Mouse (Mus musculus) limb, embryonic 12.5 days (tissue): ENCODE results near the gene Serpind1. TPM values are rescaled to one million over a fixed set of nuclear protein-coding genes. Genes with fewer than 3 reads are reported as not detected.

Source experiments
- ATAC-seq: fragments of 200-750 bp; cut with Nextera tagmentation; 2 replicates; pipeline ENCODE4 v1.8.0; 2017; ENCODE audit warnings: low read depth, moderate TSS enrichment; ENCODE audit not compliant: insufficient number of reproducible peaks, insufficient read depth, low FRiP score, low TSS enrichment
- H3K27ac ChIP-seq: fragments of 300-500 bp; sonication (generic); 2 replicates; pipeline ENCODE4 v1.5.1; 2016; ENCODE audit warnings: mild to moderate bottlenecking, moderate library complexity
- H3K27me3 ChIP-seq: fragments of 300-500 bp; sonication (generic); 2 replicates; pipeline ENCODE4 v1.6.1; 2016; ENCODE audit warnings: mild to moderate bottlenecking, moderate library complexity
- H3K36me3 ChIP-seq: fragments of 300-500 bp; sonication (generic); 2 replicates; pipeline ENCODE4 v1.6.1; 2016; ENCODE audit warnings: mild to moderate bottlenecking, moderate library complexity
- H3K4me1 ChIP-seq: fragments of 300-500 bp; sonication (generic); replicated peaks from 2 replicates; pipeline ENCODE4 v1.6.1; 2016
- H3K4me2 ChIP-seq: fragments of 300-500 bp; sonication (generic); 2 replicates; pipeline ENCODE4 v1.6.1; 2016; ENCODE audit warnings: mild to moderate bottlenecking, moderate library complexity
- H3K4me3 ChIP-seq: fragments of 300-500 bp; sonication (generic); replicated peaks from 2 replicates; pipeline ENCODE4 v1.5.1; 2016; ENCODE audit warnings: mild to moderate bottlenecking
- H3K9ac ChIP-seq: fragments of 300-500 bp; sonication (generic); replicated peaks from 2 replicates; pipeline ENCODE4 v1.6.1; 2016; ENCODE audit warnings: mild to moderate bottlenecking, moderate library complexity
- H3K9me3 ChIP-seq: fragments of 300-500 bp; sonication (generic); 2 replicates; pipeline ENCODE4 v1.6.1; 2016; ENCODE audit warnings: mild to moderate bottlenecking, moderate library complexity
- WGBS: fragments of 180-500 bp; shearing (Covaris S2); methylation state at CpG from one replicate; pipeline ENCODE4 v1.1.7; 2016; 5-methylcytosine and 5-hydroxymethylcytosine counted together
- polyA plus RNA-seq: library from polyadenylated mRNA; unstranded; fragments of >200 nt; fragmentation: Nextera tagmentation; extraction: Ambion mirVana; gene quantifications from 2 replicates; pipeline ENCODE4 v1.2.1, GENCODE M21; 2016

The Serpind1 gene
- 0.29 and 0.54 TPM in 2 replicates for polyA plus RNA-seq

DNA sequence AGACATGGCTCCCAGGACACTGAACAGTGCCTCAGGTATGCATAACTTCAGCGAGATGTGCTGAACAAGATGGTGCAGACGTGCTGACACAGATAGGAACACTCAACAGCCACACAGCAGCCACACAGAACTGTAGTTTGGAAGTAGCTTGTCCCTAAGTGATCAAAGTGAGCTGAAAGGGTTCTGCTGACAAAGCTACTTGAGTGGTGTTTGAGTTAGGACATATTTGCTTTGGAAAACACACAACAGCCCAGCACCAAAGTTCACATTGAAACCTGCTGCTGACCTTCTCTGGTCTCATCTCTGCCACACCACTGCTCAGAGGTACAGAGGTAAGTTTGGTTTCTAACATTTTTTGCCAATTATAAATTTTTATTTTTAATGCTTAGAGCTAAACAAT is at the start of gene Serpind1:
Gene Serpind1 (plus strand): TSS at position 256 of the 400 bp plus-strand sequence.
- H3K4me1 ChIP-seq, result no peaks in the 10 kb centered on the region
- no peaks in the 10 kb centered on the region for H3K27me3 ChIP-seq
- ATAC-seq, result no peak
- H3K9ac ChIP-seq, result no peak within 1 kb of the TSS
- H3K36me3 ChIP-seq, result peaks cover 19% of the 10 kb centered on the region
- no peaks in the 10 kb centered on the region for H3K9me3 ChIP-seq
- 81% methylated on average over 2 of the region's 2 CpGs for WGBS
- H3K27ac ChIP-seq, result no peak within 1 kb of the TSS
- H3K4me3 ChIP-seq, result no peak within 1 kb of the TSS
- H3K4me2 ChIP-seq, result no peak within 1 kb of the TSS

DNA sequence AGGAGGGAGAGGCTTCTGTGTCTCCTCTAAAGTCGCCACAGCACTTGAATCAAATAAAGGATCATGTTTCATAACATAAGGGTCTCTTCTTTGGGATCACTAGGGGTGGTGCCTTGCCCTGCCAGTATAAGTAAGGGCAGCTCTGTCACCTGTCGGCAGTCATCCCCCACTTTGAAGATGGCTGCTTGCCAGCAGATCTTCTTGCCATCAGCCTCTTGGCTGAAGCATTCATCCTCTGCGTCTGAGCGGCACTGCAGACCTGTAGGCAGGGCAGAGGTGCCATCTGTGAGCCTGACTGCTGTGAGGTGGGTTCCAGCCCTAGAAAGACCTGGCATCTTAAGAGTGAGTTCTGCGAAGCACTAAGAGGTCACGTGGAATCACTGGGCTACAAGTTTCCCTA is 48.0 kb upstream of the Serpind1 start:
- no peak for ATAC-seq
- Histone ChIP-seq H3K27me3 (peaks cover 19% of the 10 kb centered on the region), H3K4me2 (no peak overlapping the region), H3K9ac (no peak overlapping the region), H3K9me3 (no peaks in the 10 kb centered on the region), H3K36me3 (peaks cover 92% of the 10 kb centered on the region), H3K4me3 (no peak overlapping the region), H3K27ac (no peak overlapping the region), H3K4me1 (peaks cover 2% of the 10 kb centered on the region)
- 83% methylated on average over 6 of the region's 6 CpGs for WGBS

DNA sequence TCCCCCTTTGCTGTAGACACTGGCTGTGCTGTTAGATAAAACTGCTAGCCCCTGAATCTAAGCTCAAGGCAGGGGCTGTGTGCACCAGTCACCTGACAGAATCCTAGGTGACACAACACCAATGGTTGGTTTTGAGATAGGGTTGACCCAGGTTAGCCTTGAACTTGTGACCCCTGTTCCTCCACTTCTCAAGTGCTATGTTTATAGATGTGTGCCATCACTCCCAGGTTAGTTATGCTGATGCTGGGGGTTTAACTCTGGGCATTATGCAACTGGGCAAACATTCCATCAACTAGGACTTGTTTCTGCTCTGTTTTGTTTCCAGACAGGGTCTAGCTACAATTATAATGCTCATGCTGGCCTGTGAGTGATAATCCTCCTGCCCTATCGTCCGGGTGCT is 44.1 kb upstream of the Serpind1 start:
- H3K36me3 ChIP-seq, result peaks cover 89% of the 10 kb centered on the region
- 97% methylated on average over 2 of the region's 2 CpGs for WGBS
- H3K4me1 ChIP-seq, result no peaks in the 10 kb centered on the region
- no peak overlapping the region for H3K4me2 ChIP-seq
- H3K9me3 ChIP-seq, result no peaks in the 10 kb centered on the region
- no peak overlapping the region for H3K4me3 ChIP-seq
- no peak overlapping the region for H3K27ac ChIP-seq
- ATAC-seq, result no peak
- H3K9ac ChIP-seq, result no peak overlapping the region
- no peaks in the 10 kb centered on the region for H3K27me3 ChIP-seq

DNA sequence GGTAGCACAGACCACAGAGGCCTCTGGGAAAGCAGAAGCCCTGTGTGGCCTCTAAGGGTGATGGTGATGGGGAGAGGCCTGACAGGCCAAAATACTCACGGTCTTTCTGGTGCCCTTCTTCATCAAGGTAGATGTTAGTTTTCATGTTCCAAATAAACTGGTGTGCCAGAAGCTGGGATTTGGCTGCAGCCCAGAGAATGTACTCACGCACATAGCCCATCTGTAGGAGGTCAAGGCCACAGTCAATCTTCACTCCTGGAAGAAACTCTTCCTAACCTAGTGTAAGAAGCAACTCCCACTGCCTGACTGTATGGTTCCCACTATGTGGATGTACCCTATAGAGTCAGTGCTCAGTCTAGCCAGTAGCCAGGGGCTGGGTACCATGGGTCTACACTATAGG is 40.2 kb upstream of the Serpind1 start:
- no peaks in the 10 kb centered on the region for H3K4me1 ChIP-seq
- H3K4me2 ChIP-seq, result no peak overlapping the region
- 92% methylated on average over 2 of the region's 2 CpGs for WGBS
- H3K36me3 ChIP-seq, result peaks cover 79% of the 10 kb centered on the region
- H3K27ac ChIP-seq, result no peak overlapping the region
- H3K9ac ChIP-seq, result no peak overlapping the region
- no peaks in the 10 kb centered on the region for H3K9me3 ChIP-seq
- no peak for ATAC-seq
- H3K27me3 ChIP-seq, result no peaks in the 10 kb centered on the region
- H3K4me3 ChIP-seq, result no peak overlapping the region

DNA sequence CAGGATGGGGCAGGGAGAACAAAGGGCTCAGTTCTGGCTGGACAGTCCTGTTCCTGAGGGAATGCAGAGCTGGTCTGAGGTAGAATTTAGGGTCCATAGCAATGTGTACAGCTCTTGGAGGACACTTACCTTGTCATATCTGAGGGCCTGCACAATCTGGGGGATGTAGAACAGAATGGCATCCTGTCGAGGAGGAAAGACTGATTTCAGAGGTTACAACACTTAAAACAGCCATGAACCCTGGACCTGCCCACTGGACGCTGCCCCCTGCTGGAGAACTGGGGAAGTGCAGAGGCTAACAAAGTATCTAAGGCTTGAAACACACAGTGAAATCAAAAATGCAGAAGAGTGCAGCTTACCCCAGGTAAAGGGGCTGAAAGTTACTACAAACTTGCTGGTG is 38.4 kb upstream of the Serpind1 start:
- no peak overlapping the region for H3K9ac ChIP-seq
- no peak overlapping the region for H3K4me3 ChIP-seq
- ATAC-seq, result no peak
- H3K27me3 ChIP-seq, result no peaks in the 10 kb centered on the region
- peaks cover 80% of the 10 kb centered on the region for H3K36me3 ChIP-seq
- 0% methylated on average over 2 of the region's 2 CpGs for WGBS
- no peak overlapping the region for H3K4me2 ChIP-seq
- no peaks in the 10 kb centered on the region for H3K9me3 ChIP-seq
- no peaks in the 10 kb centered on the region for H3K4me1 ChIP-seq
- no peak overlapping the region for H3K27ac ChIP-seq

DNA sequence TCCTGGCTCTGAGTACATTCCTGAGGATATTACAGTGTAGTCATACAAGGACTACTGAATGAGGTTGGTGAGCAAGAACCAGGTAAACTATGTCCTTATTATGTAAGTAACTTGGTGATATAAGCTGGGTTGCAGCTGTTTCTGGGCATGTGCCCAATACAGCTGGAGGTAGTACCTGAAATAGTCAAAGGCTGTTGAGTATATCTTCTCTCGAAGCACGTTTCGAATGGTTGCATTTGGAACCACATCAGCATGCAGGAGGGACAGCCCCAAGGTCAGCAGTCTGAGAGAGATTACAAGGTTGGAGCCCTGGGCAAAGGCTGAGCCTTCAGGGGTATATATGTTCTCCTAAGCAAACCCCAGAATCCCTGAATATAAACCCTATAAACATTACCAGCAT is 30.4 kb upstream of the Serpind1 start:
- Histone ChIP-seq H3K9me3 (no peaks in the 10 kb centered on the region), H3K4me2 (no peak overlapping the region), H3K4me1 (no peaks in the 10 kb centered on the region), H3K4me3 (no peak overlapping the region), H3K27me3 (no peaks in the 10 kb centered on the region), H3K9ac (no peak overlapping the region), H3K36me3 (peaks cover 90% of the 10 kb centered on the region), H3K27ac (no peak overlapping the region)
- no peak for ATAC-seq
- 92% methylated on average over 3 of the region's 3 CpGs for WGBS

DNA sequence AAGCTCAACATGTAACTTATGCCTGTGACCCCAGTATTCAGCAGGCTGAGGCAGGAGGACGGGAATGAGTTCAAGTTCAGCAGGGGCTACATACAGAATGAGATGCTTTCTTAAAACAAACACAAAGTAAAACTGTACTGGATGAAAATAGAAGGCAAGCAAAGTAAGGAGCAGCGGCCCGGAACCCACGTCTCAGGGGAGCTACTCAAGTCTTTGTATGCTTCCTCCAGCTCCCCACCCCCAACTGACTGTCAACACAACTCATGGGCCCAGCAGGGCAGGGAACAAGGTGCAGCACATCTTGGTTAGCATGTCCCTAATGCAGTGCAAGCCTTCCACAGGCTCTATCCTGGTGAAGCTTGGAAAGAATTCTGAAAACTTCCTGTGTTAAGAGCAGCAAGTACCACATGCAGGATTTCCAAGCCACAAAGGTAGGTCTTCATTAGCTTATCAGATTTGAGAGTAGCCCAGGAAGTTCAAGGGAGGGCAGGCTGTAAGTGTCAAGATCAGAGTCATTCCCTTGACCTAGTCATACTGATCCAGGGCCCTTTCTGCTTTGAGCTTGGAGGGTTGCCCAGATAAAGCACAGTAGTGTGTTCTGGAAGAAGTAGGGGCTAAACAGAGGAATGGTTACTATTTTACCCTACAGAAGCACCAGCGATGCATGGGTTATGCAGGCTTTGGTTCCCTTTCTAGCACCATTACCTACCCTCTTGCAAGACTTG is 27.5 kb upstream of the Serpind1 start:
- peaks cover 86% of the 10 kb centered on the region for H3K36me3 ChIP-seq
- WGBS, result 89% methylated on average over 5 of the region's 5 CpGs
- no peaks in the 10 kb centered on the region for H3K9me3 ChIP-seq
- no peak overlapping the region for H3K4me2 ChIP-seq
- ATAC-seq, result no peak
- H3K4me3 ChIP-seq, result no peak overlapping the region
- H3K27me3 ChIP-seq, result no peaks in the 10 kb centered on the region
- no peak overlapping the region for H3K9ac ChIP-seq
- no peaks in the 10 kb centered on the region for H3K4me1 ChIP-seq
- no peak overlapping the region for H3K27ac ChIP-seq

DNA sequence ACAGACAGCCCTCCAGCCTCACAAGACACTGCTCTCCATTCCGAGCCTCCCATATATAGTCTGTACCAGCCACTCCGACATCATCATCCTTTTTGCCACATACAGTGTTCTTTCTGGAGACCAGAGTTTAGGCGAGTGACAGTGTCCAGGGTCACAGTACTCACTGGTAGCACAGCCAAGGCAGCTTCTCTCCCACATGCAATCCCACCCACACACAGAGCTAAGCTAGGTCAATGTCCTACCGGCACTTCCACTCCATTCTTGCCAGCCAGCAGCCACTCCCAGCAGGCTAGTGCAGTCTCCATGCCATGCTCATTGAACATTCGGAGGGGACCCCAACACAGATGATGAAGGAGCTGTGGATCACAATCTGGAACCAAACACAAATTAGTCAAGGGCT is 23.7 kb upstream of the Serpind1 start:
- no peaks in the 10 kb centered on the region for H3K27me3 ChIP-seq
- H3K36me3 ChIP-seq, result peaks cover 85% of the 10 kb centered on the region
- H3K9ac ChIP-seq, result no peak overlapping the region
- no peak overlapping the region for H3K4me3 ChIP-seq
- WGBS, result 91% methylated on average over 5 of the region's 5 CpGs
- H3K4me1 ChIP-seq, result no peaks in the 10 kb centered on the region
- no peak overlapping the region for H3K27ac ChIP-seq
- H3K9me3 ChIP-seq, result no peaks in the 10 kb centered on the region
- no peak for ATAC-seq
- H3K4me2 ChIP-seq, result no peak overlapping the region

DNA sequence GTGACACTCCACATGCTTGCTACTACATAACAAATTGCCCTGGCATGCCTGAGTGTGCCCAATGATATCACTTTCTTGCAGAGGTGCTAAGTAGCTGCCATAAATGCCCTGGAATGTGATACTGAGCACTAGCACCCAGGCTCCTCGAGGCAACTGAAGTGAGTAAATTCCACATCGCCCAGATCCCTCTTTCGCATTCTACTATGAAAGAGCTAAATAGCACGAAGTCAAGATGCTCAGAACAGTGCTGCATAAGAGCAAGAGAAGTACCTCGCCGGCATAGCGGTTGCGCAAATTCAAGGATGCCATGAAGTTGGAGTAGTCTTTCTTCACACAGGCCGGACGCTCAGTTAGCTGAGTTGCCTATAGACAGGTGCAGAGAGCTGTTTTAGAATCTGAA is 22.1 kb upstream of the Serpind1 start:
- Histone ChIP-seq H3K9ac (no peak overlapping the region), H3K27me3 (no peaks in the 10 kb centered on the region), H3K9me3 (no peaks in the 10 kb centered on the region), H3K4me3 (no peak overlapping the region), H3K36me3 (peaks cover 86% of the 10 kb centered on the region), H3K4me1 (no peaks in the 10 kb centered on the region), H3K4me2 (no peak overlapping the region), H3K27ac (no peak overlapping the region)
- ATAC-seq, result no peak
- 87% methylated on average over 10 of the region's 10 CpGs for WGBS

DNA sequence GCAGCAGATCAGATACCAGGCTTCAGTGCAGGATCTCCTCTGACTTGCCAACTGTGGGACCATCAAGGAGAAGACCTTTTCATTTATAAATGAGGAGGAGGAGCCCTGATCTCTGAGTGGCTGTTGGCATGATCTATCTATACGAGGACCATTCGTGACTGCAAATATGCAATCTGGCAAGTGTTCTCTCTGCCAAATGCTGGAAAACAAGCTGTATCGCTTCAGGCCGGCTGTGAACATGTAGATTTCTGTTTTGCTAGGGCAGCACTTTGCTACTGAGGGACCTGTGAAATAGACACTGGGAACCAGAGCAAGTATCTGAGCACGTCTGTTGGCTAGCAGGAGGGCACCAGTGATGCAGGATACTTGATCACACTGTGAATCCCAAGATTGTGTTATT is 18.6 kb upstream of the Serpind1 start:
- no peaks in the 10 kb centered on the region for H3K9me3 ChIP-seq
- no peaks in the 10 kb centered on the region for H3K27me3 ChIP-seq
- no peaks in the 10 kb centered on the region for H3K4me1 ChIP-seq
- no peak overlapping the region for H3K4me3 ChIP-seq
- no peak overlapping the region for H3K27ac ChIP-seq
- H3K4me2 ChIP-seq, result no peak overlapping the region
- 86% methylated on average over 5 of the region's 5 CpGs for WGBS
- no peak for ATAC-seq
- peaks cover 93% of the 10 kb centered on the region for H3K36me3 ChIP-seq
- no peak overlapping the region for H3K9ac ChIP-seq

DNA sequence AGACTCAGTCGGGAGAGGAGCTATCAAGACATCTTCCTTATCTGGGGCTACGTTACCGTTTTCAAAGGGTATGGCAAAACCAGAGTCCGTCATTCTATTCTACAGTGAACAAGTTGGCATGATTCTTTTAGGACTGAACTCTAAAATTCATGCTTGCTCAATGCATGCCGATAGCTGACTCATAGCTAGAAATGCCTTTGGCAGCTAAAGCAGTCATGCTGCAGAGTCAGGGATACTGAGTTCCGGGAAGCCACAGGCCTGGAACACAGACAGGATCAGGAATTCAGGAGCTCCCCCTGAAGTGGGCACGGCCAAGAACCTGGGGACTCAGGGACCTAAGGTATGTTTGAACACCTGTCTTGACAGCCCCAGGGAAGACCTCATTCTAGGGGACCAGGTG is 14.6 kb upstream of the Serpind1 start:
- H3K27ac ChIP-seq, result no peak overlapping the region
- H3K27me3 ChIP-seq, result no peaks in the 10 kb centered on the region
- no peak for ATAC-seq
- peaks cover 77% of the 10 kb centered on the region for H3K36me3 ChIP-seq
- H3K9me3 ChIP-seq, result no peaks in the 10 kb centered on the region
- H3K9ac ChIP-seq, result no peak overlapping the region
- no peak overlapping the region for H3K4me2 ChIP-seq
- 89% methylated on average over 7 of the region's 7 CpGs for WGBS
- H3K4me3 ChIP-seq, result no peak overlapping the region
- H3K4me1 ChIP-seq, result no peaks in the 10 kb centered on the region

DNA sequence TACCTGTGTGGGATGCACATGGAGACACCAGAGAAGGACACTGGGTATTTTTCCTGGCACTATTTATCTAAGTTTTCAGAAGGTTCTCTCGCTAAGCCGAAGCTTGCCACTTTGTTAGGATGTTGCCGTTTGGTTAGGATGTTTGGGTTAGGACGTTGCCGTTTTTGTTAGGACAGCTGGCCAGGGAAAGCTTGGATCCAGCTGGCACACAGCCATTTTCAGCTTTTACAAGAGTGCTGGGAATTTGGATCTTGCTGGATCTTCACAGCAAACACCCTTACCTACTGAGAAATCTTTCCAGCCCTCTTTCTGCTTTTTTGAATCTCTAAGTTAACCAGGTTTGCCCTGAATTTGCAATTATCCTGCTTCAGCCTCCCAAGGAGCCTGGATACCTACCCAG is 9.7 kb upstream of the Serpind1 start:
- no peaks in the 10 kb centered on the region for H3K4me1 ChIP-seq
- no peak overlapping the region for H3K27ac ChIP-seq
- no peaks in the 10 kb centered on the region for H3K27me3 ChIP-seq
- WGBS, result 92% methylated on average over 5 of the region's 5 CpGs
- H3K4me3 ChIP-seq, result no peak overlapping the region
- no peak overlapping the region for H3K9ac ChIP-seq
- H3K4me2 ChIP-seq, result no peak overlapping the region
- H3K36me3 ChIP-seq, result peaks cover 76% of the 10 kb centered on the region
- ATAC-seq, result no peak
- H3K9me3 ChIP-seq, result no peaks in the 10 kb centered on the region
